7 mouse cellular contexts compared by ENCODE assay signal in genomic region chr3:51728456-51728855, GRCm38 (mm10).
DNase-seq lines count a peak whose midpoint lies in the region; ATAC-seq and TF ChIP-seq lines count a peak whose summit lies in the region.

No protein-coding gene starts in this region.

- no peaks in the 10 kb centered on the region for H3K27me3 ChIP-seq in neural tube, embryonic 13.5 days
- H3K27me3 ChIP-seq in neural tube, embryonic 15.5 days (replicated peaks) = no peaks in the 10 kb centered on the region
- no peaks in the 10 kb centered on the region for H3K27me3 ChIP-seq in forebrain, postnatal 0 days (ENCODE audit: insufficient read depth, low read length)
- H3K27me3 ChIP-seq in intestine, embryonic 15.5 days (replicated peaks) = no peaks in the 10 kb centered on the region

- peaks cover 63% of the 10 kb centered on the region for H3K4me1 ChIP-seq in neural tube, embryonic 13.5 days (replicated peaks)
- peaks cover 40% of the 10 kb centered on the region for H3K4me1 ChIP-seq in neural tube, embryonic 15.5 days
- H3K4me1 ChIP-seq in forebrain, postnatal 0 days (ENCODE audit: insufficient read depth) = peaks cover 18% of the 10 kb centered on the region
- H3K4me1 ChIP-seq in intestine, embryonic 15.5 days (replicated peaks) = peaks cover 24% of the 10 kb centered on the region

- H3K9me3 ChIP-seq in neural tube, embryonic 13.5 days = no peaks in the 10 kb centered on the region
- H3K9me3 ChIP-seq in neural tube, embryonic 15.5 days (replicated peaks) = no peaks in the 10 kb centered on the region
- H3K9me3 ChIP-seq in forebrain, postnatal 0 days (ENCODE audit: low read length) = no peaks in the 10 kb centered on the region
- H3K9me3 ChIP-seq in intestine, embryonic 15.5 days = no peaks in the 10 kb centered on the region

- DNase-seq in forebrain, postnatal 0 days = no peak
- peak; percentile 52 for DNase-seq in yolk sac, embryonic 10.5 days (ENCODE audit: low spot score)
- DNase-seq in right cerebral cortex, postnatal 14 days = no peak
- no peak for DNase-seq in gastrocnemius, postnatal 36 days

- H3K9ac ChIP-seq in neural tube, embryonic 13.5 days = no peak overlapping the region
- H3K9ac ChIP-seq in neural tube, embryonic 15.5 days (replicated peaks) = no peak overlapping the region
- H3K9ac ChIP-seq in forebrain, postnatal 0 days = no peak overlapping the region
- H3K9ac ChIP-seq in intestine, embryonic 15.5 days = no peak overlapping the region

- no peak overlapping the region for H3K4me2 ChIP-seq in neural tube, embryonic 13.5 days
- no peak overlapping the region for H3K4me2 ChIP-seq in neural tube, embryonic 15.5 days
- H3K4me2 ChIP-seq in forebrain, postnatal 0 days (ENCODE audit: low read depth) = no peak overlapping the region
- H3K4me2 ChIP-seq in intestine, embryonic 15.5 days (replicated peaks) = 0 out of 2 replicates have a peak overlapping the region, but pooled peaks have one; percentile 9

- WGBS in neural tube, embryonic 13.5 days = 80% methylated on average over 12 of the region's 12 CpGs
- 70% methylated on average over 12 of the region's 12 CpGs for WGBS in neural tube, embryonic 15.5 days
- WGBS in forebrain, postnatal 0 days = 83% methylated on average over 12 of the region's 12 CpGs
- 42% methylated on average over 12 of the region's 12 CpGs for WGBS in intestine, embryonic 15.5 days

- TF ChIP-seq CTCF in forebrain, postnatal 0 days (IDR thresholded peaks at IDR 0.05; ENCODE audit: low read depth) = no peak

- peak overlapping the region; percentile 68 for H3K27ac ChIP-seq in neural tube, embryonic 13.5 days (replicated peaks)
- H3K27ac ChIP-seq in neural tube, embryonic 15.5 days (replicated peaks) = no peak overlapping the region
- H3K27ac ChIP-seq in forebrain, postnatal 0 days (ENCODE audit: low read depth, low read length) = peak overlapping the region; percentile 57; the same call in 1 of the 2 replicates
- peak overlapping the region; percentile 30; the same call in 1 of the 2 replicates for H3K27ac ChIP-seq in intestine, embryonic 15.5 days

- intact Hi-C loops in gastrocnemius, postnatal 36 days (cut with DNase I) = no loop called here

- 0 out of 2 replicates have a peak, but pooled peaks have one; percentile 2 for ATAC-seq in neural tube, embryonic 13.5 days (ENCODE audit: low read depth)
- ATAC-seq in neural tube, embryonic 15.5 days (ENCODE audit: low FRiP score) = no peak
- ATAC-seq in forebrain, postnatal 0 days = no peak
- ATAC-seq in intestine, embryonic 15.5 days = peak; percentile 78

- H3K4me3 ChIP-seq in neural tube, embryonic 13.5 days = no peak overlapping the region
- H3K4me3 ChIP-seq in neural tube, embryonic 15.5 days (replicated peaks) = no peak overlapping the region
- H3K4me3 ChIP-seq in forebrain, postnatal 0 days (ENCODE audit: low read depth, low read length) = no peak overlapping the region
- no peak overlapping the region for H3K4me3 ChIP-seq in intestine, embryonic 15.5 days (replicated peaks)

- no peaks in the 10 kb centered on the region for H3K36me3 ChIP-seq in neural tube, embryonic 13.5 days
- H3K36me3 ChIP-seq in neural tube, embryonic 15.5 days = no peaks in the 10 kb centered on the region
- no peaks in the 10 kb centered on the region for H3K36me3 ChIP-seq in forebrain, postnatal 0 days (ENCODE audit: insufficient read depth)
- no peaks in the 10 kb centered on the region for H3K36me3 ChIP-seq in intestine, embryonic 15.5 days

Comparison
In these comparisons a context has a peak if more than half of its experiments do, and no peak if none do; other contexts are left out.
1. ATAC-seq: peak in neural tube, embryonic 13.5 days (single experiment) and intestine, embryonic 15.5 days (single experiment); none in neural tube, embryonic 15.5 days (single experiment) and forebrain, postnatal 0 days (single experiment).